Mouse (Mus musculus) adrenal gland, postnatal 10 days (tissue): ENCODE data around the gene Wfdc15a. TPM values are rescaled to one million over a fixed set of nuclear protein-coding genes. Genes with fewer than 3 reads are reported as not detected.
"Not testable (repeated sequence)": the region's sequence is repeated elsewhere in the genome, so short reads cannot be mapped to it uniquely, and the experiment has no call there.

Experiments
- DNase-seq: peaks from one replicate; pipeline ENCODE4 v3.0.0; 2021; ENCODE audit warnings: mixed read lengths
- long read RNA-seq, 2 experiments: library from polyadenylated mRNA; stranded (forward); transcript quantifications; one replicate each; pipeline ENCODE4 v2.0.0; 2021
- total RNA-seq, 2 experiments: library from RNA; stranded (reverse); gene quantifications; 2 replicates each; pipeline ENCODE4 v1.2.3; 2021

The Wfdc15a gene
- not detected for total RNA-seq
- long read RNA-seq, experiment 1: 0 reads
- long read RNA-seq, experiment 2: 0 reads

DNA sequence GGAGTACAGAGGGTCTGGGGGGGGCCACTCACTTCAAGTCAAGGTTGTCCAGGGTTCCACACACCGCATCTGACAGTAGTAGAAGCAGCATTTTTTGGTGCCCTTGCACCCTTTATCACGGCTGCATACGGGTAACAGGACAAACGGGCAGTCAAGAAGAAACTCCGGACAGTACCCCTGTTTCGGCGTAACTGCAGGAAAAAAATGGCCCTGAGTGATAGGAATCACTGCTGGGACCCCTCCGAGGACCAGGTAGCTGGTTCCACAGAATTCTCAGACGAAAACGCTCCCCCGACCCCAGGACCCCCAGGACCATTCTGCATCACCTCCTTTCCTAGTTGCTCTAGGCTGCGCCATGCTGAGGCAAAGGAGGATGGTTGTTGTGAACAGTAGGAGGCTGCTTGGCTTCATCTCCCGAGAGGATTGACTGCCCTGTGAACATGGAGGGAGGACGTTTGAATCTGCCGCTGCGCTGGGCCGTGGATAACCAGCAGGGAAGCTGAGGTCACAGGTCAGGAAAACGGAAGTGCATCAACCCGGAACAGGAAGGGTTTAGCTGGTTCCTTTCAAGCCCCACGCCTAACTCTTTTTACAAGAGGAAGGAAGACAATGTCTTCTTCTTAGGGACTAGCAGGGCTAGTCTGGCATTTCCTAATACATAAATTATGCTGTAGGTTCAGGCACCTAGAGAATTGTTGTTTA is at the start of gene Wfdc15a:
Gene Wfdc15a, minus strand, starts transcription at position 505 of the 702 bp plus-strand sequence.
- no peak for DNase-seq

DNA sequence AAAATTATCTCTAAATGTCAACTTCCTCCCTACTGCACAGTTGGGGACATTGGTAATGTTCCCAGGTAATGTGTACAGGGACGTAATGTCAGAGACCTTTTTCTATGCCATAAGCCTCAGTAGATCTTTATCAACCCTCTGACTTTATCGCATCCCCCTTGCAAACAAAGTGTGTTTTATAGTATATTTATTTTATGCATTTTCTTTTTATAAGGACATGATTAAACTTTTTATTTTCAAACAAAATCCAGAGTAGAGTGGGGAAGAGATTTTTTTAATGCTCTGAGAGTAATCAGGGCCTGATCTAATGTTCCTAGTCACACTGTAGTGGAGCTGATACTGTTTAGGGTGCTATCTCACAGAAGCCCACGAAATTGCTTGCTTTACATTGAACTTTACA is 38.4 kb upstream of the Wfdc15a start, which contains the start of gene Svs2:
Gene Svs2, minus strand, starts transcription at position 101 of the 400 bp plus-strand sequence.
- DNase-seq: no peak

DNA sequence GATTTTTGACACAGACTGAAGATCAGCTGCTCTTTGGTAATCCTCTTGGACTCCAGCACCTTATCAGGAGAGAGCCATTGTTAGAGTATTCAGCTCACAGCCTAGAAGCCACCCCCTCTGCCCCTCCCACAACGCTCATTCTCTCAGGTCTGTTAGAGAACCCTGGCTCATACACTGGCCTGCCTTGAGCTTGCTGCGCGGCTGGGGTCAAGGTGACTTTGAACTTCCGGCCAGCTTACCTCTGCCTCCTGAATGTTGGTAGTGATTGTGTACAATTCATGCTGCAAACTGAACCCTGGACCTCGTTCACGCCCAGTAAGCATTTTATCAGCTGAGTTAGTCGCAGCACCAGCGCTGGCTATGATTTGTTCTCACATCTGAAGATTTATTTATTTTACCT is 32.7 kb upstream of the Wfdc15a start:
- no peak for DNase-seq

DNA sequence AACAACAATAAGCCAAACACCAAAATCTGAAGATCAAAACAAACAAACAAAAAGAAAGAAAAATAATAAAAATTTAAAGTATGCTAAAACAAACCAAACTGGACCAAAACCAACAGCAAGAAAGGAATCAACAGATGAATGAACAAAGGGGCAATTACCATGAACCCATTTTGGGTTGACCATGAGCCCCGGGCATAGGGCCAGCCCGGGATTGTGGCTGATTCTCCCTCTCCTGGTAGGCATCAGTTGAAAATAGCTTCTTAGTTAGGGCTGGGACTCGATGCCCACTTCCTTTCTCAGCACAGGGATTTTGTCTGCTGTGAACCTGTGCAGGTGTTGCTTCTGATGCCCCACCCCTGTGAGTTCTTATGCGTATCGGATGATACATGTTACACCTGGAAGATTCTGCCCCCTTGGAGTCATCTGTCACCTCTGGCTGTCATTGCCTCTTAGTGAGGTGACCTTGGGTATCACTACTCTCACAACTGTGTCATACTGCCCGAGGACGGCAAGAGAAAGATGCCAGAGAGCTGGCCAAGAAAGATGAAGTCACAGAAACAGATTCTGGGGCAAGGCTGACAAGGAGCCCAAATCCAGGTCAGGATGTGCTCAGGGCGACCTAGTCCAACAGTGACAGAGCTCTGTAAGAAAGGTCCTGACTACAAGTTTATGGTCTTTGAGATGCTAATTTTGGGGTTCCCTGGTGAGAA is 28.6 kb upstream of the Wfdc15a start:
- DNase-seq: peak; percentile 12

DNA sequence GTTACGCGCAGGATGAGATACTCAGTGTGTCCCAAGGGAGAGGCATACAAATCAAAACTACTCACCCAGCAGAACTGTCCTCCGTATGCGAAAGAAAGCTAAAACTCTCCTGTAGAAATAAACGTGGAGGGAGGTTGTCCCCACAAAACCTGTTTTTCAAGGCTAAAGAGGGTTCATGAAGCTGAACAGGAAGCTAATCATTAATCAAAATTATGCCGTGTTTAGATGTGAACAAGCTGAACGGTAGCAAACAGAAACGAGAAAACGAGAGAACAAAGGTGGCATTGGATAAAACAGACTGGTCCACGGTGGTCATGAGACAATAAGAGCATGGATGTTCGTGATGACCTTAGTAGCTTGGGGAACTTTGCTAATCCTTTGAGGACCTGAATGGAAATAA is 21.6 kb upstream of the Wfdc15a start, which contains the start of gene Wfdc15b:
Gene Wfdc15b, minus strand, starts transcription at position 139 of the 400 bp plus-strand sequence.
- DNase-seq: no peak

DNA sequence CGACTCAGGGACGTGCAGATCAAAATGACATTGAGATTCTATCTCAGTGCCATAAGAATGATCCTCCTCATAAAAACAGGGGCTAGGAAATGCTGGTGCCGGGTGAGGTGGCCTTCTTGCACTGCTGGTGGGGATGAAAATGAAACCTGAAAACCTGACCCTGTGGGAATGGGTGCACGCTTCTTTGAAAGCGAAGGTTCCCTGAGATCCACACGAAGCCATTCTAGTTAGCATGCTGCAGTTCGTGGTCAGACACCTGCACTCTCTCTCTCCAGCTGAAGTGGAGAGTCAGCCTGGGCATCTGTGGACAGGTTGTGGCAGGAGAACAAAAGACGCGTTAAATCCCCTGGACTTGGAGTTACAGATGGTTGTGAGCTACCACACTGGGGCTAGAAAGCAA is 19.4 kb upstream of the Wfdc15a start:
- no peak for DNase-seq

DNA sequence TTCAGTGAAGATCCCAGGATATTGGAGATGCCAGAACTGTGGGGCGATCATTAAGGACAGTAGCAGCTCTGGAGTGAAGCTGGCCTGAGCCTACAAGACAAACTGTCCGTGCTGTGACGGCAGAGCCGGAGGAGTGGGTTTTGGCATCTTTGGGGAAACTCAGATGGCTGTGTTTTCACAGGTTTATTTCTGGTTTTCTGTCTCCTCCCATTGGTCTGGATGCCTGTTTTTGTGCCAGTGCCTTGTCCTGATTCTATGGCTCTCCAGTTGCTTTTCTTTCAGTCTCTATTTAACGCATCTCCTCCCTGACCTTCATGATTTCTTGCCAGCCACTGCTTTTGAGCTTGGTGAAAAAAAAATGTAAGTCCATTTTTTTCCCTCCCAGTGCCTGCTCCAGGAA is 12.8 kb upstream of the Wfdc15a start:
- no peak for DNase-seq

DNA sequence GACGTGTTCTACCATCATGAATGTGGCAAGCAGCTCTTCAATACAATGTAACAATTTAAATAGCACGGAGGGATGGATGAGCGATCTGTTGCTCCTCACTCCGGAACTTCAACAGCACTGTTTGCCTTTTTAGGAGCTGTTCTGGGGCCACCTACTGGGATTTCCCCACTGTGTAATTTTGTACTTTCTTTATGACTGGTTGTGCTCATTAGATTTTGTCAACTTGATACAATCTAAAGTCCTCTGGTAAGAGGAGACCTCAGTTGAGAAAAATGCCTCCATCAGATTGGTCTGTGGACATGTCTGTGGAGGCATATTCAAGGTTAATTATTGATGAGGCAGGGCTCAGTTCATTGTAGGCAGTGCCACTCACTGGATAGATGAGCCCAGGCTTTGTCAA is 11.0 kb upstream of the Wfdc15a start:
- DNase-seq: no peak

DNA sequence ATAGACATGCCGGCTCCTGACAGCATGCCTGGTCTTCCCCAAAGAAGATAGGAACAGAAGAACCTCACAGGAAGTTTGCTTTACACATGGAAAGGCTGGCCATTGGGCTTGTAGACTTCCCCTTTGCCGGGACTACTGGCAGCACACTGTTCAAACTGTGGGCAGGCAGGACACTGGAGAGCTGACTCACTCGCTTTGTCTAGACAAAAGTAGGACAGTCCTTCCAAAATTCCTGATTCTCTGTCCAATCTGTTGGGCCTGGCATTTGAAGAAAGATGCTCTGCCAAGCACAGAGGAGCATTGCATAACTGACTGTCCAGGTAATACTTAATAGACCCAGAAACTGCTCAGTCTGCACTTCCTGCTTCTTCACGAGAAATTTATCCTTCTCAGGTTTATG is 6.7 kb upstream of the Wfdc15a start:
- no peak for DNase-seq

DNA sequence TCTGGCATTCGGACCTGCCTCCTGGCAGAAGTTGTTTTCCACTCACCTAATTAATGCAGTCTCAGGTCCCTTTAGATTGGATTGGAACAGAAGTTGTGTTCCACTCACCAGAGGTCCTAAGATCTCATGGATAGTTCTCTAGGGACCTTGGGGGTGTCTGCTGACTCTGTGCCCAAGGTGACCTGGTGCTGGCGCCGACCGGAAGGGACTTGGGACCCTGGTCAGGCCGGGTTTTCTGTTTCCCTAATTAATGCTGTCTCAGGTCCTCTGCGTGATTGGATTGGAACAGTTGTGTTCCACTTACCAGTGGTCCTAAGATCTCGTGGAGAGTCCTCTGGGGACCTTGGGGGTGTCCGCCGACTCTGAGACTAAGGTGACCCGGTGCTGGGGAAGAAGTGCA is 6.1 kb upstream of the Wfdc15a start:
- not testable (repeated sequence) for DNase-seq

DNA sequence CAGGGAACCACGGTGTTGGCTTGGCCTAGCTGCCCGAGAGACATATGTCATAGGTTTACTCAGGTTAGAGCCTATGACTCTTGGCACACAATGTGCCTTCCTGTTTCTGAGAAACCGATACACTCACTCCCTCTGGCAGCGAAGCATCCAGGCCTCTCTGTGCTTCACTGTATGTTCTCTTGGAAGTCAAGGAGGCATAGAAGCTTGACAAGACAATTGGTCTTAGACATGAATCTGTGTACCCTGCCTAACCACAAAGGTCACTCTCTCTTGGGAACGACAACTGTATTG is 3.3 kb downstream of the Wfdc15a start:
- DNase-seq: no peak

DNA sequence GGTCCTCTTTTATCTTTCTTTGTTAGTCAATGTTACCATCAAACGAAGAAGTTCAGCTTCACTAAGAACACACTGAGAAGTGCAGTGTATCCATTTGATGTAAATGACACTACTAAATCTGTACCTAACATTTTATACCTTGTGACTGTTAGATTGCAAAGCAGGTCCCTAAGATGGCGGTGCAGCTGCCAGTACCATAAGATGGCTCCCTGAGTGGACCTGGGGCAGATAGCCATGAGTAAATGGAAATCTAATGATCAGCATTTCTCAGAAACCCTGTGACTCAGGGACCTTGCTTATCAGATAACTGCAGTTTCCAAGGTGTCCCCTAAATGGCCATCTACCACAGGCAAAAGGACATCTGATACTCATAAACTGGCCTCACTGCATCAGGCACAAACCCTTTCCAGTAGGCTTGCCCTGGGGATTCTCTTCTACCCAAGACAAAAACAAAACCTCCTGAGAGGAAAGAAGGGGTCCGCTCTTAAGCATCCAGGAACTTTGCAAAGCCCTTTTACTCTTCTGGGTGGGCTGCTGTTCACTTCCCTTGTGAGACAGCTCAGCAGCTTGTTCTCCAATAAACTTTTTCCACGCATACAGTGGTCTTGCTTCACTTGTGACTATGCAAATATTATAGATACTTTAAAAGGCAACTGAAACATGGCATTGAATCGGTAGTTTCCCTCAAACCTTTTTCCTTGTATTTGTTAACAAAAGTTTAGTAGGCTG is 3.8 kb downstream of the Wfdc15a start:
- DNase-seq: no peak

DNA sequence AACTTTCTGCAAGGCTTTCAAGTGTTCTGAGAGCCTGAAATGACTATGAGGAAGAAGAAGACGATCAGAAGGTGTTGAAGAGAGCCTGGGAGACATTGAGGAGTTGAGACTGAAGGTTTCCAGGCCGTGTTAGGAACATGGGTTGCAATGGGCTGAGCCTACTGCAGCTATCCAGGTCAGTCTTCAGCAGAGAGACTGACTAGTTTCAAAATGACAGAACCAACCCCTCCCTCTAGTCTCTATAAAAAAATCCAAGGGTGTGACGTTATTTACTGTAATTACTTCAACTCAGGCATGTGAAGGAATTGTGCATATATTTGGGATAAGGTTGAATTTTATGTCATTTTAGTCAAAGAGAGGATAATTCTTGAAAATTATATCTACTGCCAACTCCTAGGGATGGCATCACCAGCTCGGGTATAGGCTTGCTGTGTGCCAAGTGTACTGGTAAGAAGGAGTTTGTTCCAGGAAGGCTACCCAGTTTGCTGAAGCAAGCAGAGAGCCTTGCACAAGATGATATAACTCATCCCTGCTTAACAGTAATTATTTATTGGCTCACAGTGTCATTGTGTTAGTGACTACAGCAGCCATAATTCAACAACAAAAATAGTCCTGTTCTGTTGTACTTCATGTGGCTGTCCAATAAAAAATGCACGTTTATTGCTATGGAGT is 4.8 kb downstream of the Wfdc15a start:
- peak; percentile 30 for DNase-seq

DNA sequence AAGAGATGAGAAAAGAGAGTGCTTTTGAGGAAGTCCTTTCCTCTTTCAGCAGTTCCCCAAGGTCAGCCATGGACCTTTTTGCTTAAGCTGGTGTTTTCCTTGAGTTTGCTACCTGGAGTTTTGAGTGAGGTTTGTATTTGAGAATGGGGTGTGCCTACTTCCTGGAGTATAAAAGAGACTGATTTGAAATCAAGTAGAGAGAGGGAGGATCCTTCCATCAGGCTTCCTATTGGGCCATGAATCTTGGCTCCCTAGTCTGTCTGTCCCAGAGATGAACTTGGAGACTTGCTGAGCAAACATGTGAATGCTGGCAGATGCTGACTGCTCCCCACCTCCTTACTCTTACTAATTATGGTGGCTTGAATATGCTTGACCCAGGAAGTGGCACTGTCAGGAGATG is 7.7 kb downstream of the Wfdc15a start:
- no peak for DNase-seq

DNA sequence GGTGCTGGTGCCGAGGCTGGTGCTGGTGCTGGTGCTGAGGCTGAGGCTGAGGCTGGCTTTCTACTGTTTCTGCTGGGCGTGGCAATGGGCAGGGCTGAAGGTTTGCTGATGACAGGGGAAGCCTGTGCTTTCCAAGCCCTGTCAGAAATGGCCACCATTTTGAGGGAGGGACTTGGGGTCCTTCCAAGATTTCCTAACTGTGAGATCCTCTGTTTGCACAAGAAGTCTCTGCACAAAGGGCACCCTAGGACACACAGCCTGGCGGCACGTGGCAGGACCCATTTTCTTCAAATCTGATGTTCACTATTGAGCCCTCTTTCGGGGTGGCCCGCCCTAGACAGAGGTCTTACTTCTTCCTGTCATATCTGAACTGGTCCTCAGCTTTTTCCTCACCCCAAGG is 9.4 kb downstream of the Wfdc15a start, which contains the start of gene Wfdc12:
Gene Wfdc12, minus strand, starts transcription at position 33 of the 400 bp plus-strand sequence.
- DNase-seq: peak; percentile 24

DNA sequence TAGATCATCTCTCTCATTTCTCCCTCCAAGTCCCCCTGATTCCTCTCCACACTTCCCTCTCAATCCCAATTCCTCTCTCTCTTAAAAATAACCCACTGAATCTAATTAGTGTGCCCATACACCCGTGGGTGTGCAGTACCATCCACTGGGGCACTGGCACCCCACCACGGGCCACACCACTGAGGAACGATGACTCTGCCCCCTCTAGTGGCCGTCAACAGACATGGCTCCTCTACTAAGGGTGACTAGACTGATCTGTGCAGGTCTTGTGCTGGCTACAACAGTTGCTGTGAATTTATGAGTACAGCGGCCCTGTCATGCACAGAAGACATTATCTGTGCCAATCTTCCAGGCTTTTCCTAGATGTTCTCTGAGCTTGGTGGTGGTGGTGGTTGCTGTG is 11.2 kb downstream of the Wfdc15a start:
- DNase-seq: no peak

DNA sequence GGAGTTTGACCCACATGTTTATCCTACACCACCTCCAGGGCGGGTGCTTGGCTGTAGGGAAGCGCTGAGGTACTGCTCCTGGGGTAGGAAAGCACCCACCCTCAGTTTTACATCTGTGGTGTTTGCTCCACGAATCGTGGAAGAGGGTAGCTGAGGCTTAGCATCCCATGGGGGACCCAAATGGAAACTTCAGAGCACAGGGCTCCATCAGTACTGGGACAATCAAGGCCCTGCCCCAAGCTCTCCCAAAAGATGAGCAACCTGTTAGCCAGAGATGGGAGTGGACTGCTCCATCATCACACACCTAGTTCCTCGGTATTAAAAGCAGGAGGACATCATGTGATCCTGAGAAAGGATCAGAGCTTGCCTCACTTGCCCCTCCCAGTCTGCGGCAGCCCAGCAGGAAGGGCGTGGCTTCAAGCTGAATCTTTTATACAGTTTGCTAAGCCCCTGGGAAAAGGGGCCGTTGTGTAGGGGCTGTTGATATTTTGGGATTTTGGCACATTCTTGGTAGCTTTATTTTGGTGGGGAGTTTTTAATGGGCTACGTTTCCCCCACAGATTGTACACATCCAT is 15.7 kb downstream of the Wfdc15a start:
- DNase-seq: no peak

DNA sequence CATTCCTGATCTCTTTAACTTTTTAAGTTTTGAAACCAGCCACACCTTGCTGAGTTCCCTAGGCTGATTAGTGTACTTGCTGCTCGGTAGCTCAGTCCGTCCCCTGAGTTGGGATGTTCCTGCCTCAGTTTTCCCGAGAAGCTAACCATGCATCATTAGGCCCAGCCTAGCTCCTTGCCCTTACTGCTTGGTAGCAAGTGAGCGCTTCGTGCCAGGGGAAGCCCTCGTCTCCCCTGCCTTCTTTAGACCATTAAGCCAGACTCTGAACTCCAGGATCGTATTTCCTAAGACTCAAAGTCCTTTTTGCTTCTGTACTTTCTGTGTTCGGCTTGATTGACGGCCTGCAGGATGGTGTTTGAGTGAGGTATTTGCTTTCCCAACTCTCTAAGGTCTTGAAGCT is 16.6 kb downstream of the Wfdc15a start:
- DNase-seq: no peak

DNA sequence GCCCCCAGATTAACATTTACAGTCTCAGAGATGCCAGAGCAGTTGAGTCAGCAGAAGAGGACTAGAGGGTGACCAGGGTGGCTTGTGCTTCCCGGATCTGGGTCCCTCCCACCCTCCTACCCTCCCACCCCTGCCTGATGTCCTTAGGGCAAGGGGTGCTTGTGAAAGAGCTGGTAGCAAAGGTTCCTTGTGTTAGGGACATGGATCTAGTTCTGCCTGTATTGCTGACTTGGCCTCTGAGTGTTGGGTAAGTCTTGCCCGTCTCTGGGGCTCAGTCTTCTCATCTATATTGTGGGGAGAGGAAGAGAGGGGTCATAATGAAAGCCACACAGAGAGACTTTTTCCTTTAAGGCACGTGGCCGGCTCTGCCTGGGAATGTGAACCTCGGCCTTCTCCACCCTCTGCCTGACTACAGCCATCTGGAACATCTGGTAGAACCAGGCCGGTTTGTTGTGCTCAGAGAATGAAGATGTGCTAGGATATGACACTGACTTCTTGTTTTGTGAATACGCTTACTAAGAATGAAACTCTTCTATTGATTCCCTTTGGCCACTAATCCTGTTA is 17.2 kb downstream of the Wfdc15a start, which contains the start of gene Wfdc5:
Gene Wfdc5, minus strand, starts transcription at position 51 of the 564 bp plus-strand sequence.
- DNase-seq: no peak

DNA sequence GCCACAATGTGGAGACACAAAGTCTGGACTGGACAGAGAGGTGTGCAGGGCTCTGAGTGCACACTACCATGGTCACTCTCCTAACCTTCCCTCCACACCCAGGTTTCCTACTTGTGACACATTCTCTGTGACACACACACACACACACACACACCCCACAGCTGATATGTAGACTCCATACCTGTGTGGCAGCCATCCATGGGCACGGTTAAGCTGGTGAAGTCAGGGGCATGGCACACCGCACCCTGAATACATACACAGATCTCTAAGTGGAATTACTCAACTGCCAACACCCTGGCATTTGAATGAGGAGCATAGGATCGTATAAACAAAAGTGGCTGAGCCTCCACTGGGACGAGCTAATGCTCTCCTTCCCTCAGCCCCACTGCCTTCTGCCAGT is 19.2 kb downstream of the Wfdc15a start:
- no peak for DNase-seq

DNA sequence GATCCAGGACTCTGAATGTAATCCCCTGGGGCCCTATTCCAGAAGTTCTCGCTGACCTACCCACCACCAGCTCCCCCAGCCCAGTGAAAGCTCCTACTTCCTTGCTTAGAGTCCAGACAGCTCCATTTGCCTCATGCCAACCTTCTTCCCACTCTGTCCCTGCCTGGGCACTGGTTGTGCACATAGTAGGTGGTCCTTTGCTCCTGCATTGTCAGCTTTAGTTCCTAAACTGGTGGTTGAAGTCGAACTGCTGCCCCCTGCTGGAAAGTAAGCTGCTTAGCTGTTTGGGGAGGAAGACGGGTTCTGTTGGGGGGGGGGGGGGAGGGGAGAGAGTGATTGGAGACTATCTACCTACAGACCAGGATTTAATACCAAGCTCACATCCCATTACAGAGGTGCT is 19.8 kb downstream of the Wfdc15a start:
- DNase-seq: peak; percentile 51

DNA sequence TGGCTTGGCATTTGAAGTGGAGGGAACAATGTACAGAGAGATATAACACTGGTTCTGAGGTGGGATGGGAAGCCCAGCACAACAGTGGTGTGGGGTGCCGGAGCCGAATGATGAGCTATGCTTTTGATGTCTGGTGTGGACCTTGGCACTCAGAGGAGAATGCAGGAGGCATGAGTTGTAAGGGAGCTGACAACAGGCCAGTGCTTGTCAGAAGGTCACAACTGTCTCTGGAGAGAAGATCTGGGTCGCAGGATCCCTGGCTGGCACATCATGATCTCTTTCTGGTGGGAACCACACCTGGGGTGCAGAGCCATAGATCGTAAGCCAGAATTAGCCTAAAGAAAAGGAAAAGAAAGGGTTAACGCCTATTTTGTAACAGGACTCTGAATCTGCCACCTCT is 22.1 kb downstream of the Wfdc15a start:
- peak; percentile 24 for DNase-seq
